Comparison of ENCODE assay signal across 8 mouse cellular contexts in the genomic region with DNA sequence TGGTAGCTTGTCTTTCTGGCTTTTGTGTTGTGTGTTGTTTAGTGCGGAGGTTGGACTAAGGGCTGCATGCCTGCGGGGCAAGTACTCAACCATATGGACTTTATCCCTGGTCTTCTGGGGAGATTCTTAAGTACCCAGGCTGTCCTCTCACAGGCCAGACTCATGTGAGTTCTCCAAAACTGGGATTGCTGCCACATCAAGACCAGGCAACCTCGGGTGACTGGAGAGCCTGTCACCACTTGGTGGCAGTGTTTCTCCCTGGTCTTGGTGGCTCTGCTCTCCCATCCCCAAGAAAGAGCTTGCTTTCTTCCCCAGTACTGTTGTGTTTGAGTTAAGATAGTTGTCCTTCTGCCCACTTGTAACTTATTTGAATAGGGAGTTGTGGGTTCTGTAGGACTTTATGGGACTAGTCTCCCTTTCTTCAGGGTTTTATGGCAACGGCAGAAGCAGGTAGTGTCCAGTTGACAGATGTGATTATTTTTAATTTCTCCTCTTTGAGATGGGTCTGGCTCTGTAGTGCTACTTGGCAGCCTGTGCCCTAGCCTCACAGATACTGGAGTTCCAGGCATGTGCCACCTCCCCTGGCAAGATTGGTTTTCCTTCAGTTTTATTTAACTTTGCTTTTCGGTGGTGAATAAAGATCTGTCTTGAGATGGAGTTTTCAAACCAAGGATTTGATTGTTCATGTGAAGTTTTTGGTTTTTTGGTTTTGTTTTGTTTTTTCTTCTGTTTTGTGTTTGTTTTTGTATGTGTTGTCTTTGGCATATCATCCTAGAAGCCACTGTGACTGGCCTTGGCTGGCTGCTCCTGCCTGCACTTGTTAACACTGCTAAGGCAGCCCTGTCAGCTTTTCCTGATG.
DNase-seq lines count a peak whose midpoint lies in the region; ATAC-seq and TF ChIP-seq lines count a peak whose summit lies in the region.

No protein-coding gene starts in this region.

- peak; percentile 55 for DNase-seq in c-Kit-positive CD71-negative TER-119-negative erythroid progenitor cells, embryonic 14.5 days (ENCODE audit: low read depth)
- DNase-seq in heart, postnatal 10 days = peak; percentile 95
- DNase-seq in kidney, postnatal 36 days = peak; percentile 92 to 94
- peak; percentile 64 for DNase-seq in telencephalon, adult 2 months (ENCODE audit: low read depth, low spot score)

- intact Hi-C loops in heart, postnatal 10 days (cut with DNase I) = loop anchor here (2.0 to 5.0 kb wide), 5 partner anchors 53 to 577 kb away; no protein-coding TSS in a partner anchor

- H3K27ac ChIP-seq in ES-Bruce4 (ENCODE audit: insufficient read depth, low read length) = no peak overlapping the region
- H3K27ac ChIP-seq in forebrain, embryonic 12.5 days = no peak overlapping the region
- H3K27ac ChIP-seq in liver, embryonic 15.5 days (replicated peaks) = no peak overlapping the region
- H3K27ac ChIP-seq in neural tube, embryonic 13.5 days (replicated peaks) = no peak overlapping the region

- WGBS in forebrain, embryonic 12.5 days = 63% methylated on average over 5 of the region's 5 CpGs
- 51% methylated on average over 5 of the region's 5 CpGs for WGBS in liver, embryonic 15.5 days (ENCODE audit: insufficient replicate concordance)
- 67% methylated on average over 5 of the region's 5 CpGs for WGBS in neural tube, embryonic 13.5 days

- no peaks in the 10 kb centered on the region for H3K27me3 ChIP-seq in ES-Bruce4 (ENCODE audit: control insufficient read depth, insufficient read depth, low read length, poor library complexity, severe bottlenecking)
- no peaks in the 10 kb centered on the region for H3K27me3 ChIP-seq in forebrain, embryonic 12.5 days
- H3K27me3 ChIP-seq in liver, embryonic 15.5 days = no peaks in the 10 kb centered on the region
- no peaks in the 10 kb centered on the region for H3K27me3 ChIP-seq in neural tube, embryonic 13.5 days

- TF ChIP-seq POLR2A in ES-Bruce4 (IDR thresholded peaks at IDR 0.05; ENCODE audit: insufficient read depth, low read length) = no peak

- no peak overlapping the region for H3K9ac ChIP-seq in ES-Bruce4 (ENCODE audit: low read depth, poor library complexity, severe bottlenecking)
- no peak overlapping the region for H3K9ac ChIP-seq in forebrain, embryonic 12.5 days
- no peak overlapping the region for H3K9ac ChIP-seq in liver, embryonic 15.5 days
- H3K9ac ChIP-seq in neural tube, embryonic 13.5 days = no peak overlapping the region

- no peak overlapping the region for H3K4me2 ChIP-seq in forebrain, embryonic 12.5 days
- H3K4me2 ChIP-seq in liver, embryonic 15.5 days = no peak overlapping the region
- no peak overlapping the region for H3K4me2 ChIP-seq in neural tube, embryonic 13.5 days

- TF ChIP-seq CTCF in ES-Bruce4 (IDR thresholded peaks at IDR 0.05; ENCODE audit: low read depth, low read length) = peak; percentile 90

- peak; percentile 80; the same call in 1 of the 2 replicates for ATAC-seq in forebrain, embryonic 12.5 days (ENCODE audit: low FRiP score)
- ATAC-seq in liver, embryonic 15.5 days (ENCODE audit: insufficient read depth) = 0 out of 2 replicates have a peak, but pooled peaks have one; percentile 34
- peak; percentile 41; the same call in 1 of the 2 replicates for ATAC-seq in neural tube, embryonic 13.5 days (ENCODE audit: low read depth)

- no peak for TF ChIP-seq EP300 in ES-Bruce4 (IDR thresholded peaks at IDR 0.05; ENCODE audit: insufficient read depth, low read depth, low read length)

- H3K4me1 ChIP-seq in ES-Bruce4 (ENCODE audit: control insufficient read depth, insufficient read depth, low read length) = no peaks in the 10 kb centered on the region
- no peaks in the 10 kb centered on the region for H3K4me1 ChIP-seq in forebrain, embryonic 12.5 days
- peaks cover 6% of the 10 kb centered on the region; the same call in 1 of the 2 replicates for H3K4me1 ChIP-seq in liver, embryonic 15.5 days (replicated peaks)
- no peaks in the 10 kb centered on the region; the same call in 1 of the 2 replicates for H3K4me1 ChIP-seq in neural tube, embryonic 13.5 days (replicated peaks)

- no peaks in the 10 kb centered on the region; the same call in 1 of the 2 replicates for H3K36me3 ChIP-seq in ES-Bruce4 (ENCODE audit: control insufficient read depth, insufficient read depth, low read length, poor library complexity, severe bottlenecking)
- peaks cover 28% of the 10 kb centered on the region for H3K36me3 ChIP-seq in forebrain, embryonic 12.5 days (replicated peaks)
- H3K36me3 ChIP-seq in liver, embryonic 15.5 days (replicated peaks) = peaks cover 33% of the 10 kb centered on the region
- peaks cover 18% of the 10 kb centered on the region; the same call in 1 of the 2 replicates for H3K36me3 ChIP-seq in neural tube, embryonic 13.5 days

- no peaks in the 10 kb centered on the region for H3K9me3 ChIP-seq in ES-Bruce4 (replicated peaks; ENCODE audit: control insufficient read depth, insufficient read depth, low read length, poor library complexity, severe bottlenecking)
- no peaks in the 10 kb centered on the region for H3K9me3 ChIP-seq in forebrain, embryonic 12.5 days
- H3K9me3 ChIP-seq in liver, embryonic 15.5 days (replicated peaks) = no peaks in the 10 kb centered on the region
- no peaks in the 10 kb centered on the region for H3K9me3 ChIP-seq in neural tube, embryonic 13.5 days

- no peak overlapping the region for H3K4me3 ChIP-seq in ES-Bruce4 (ENCODE audit: low read depth, low read length)
- no peak overlapping the region for H3K4me3 ChIP-seq in forebrain, embryonic 12.5 days (replicated peaks)
- no peak overlapping the region for H3K4me3 ChIP-seq in liver, embryonic 15.5 days (replicated peaks)
- no peak overlapping the region for H3K4me3 ChIP-seq in neural tube, embryonic 13.5 days
